Mouse (Mus musculus): ENCODE measurements around the gene Ap1m2.

DNA sequence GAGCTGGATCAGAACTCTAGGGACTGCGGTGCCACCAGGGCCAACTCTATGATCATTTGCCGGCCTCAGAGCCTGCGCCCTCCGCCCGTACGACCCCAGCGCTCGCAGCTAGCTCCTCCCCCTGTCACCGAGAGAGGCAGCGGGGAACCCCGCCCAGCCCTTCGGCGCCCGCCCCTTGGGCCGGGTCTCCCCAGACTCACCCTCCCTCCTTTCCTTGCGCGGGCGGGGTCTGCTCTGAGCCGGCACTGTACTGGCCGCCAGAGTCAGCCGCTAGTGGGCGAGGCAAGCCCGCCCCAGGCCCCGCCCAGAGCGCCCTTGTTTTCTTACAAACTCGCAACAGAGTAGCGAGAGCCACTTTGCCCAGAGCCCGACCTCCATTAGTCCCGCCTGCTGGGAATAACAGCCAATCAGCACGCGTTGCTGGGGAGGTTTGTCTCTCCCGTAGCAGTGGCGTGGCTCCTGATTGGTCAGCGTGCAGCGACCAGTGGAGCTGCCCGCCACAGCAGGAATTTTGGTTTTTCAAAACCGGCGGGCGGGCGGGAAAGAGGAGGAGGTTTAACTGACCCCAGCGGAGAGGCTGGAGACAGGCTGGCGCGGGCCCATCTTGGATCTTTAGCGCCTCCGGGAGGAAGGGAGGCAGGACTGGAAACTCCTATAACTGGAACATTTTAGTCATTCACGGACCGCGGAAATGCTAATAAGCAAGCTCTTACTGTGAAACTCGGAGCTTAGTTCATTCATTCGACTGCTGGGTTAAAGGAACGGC lies 20.9 kb downstream of the Ap1m2 start, which contains the start of gene Cdkn2d:
- peak; percentile 67 for TF ChIP-seq POLR2A (IDR thresholded peaks at IDR 0.05; ENCODE audit: insufficient read depth, low read depth, low read length)
- TF ChIP-seq CTCF (IDR thresholded peaks at IDR 0.05; ENCODE audit: insufficient read depth, low read depth, low read length) = 0 out of 2 replicates have a peak, but pooled peaks have one; percentile 13

Measured in olfactory bulb, adult 2 months (tissue).